Mouse (Mus musculus): Measurements from ENCODE around the gene Pcp4l1. TPM values are rescaled to one million over a fixed set of nuclear protein-coding genes. Genes with fewer than 3 reads are reported as not detected.
"Not testable (repeated sequence)": the region's sequence is repeated elsewhere in the genome, so short reads cannot be mapped to it uniquely, and the experiment has no call there.

The Pcp4l1 gene
- total RNA-seq (2021) = 10 to 100 TPM; 29.5 to 32.0 TPM
- long read RNA-seq, experiment 1, transcript Pcp4l1-201 (3 exons, 1,577 nt) = major isoform, 33 of 39 reads
- long read RNA-seq, experiment 1, partial matches to known transcripts = 1 of 39 reads
- long read RNA-seq, experiment 1, other reads (novel, unspliced or antisense) = 5 of 39 reads
- long read RNA-seq, experiment 2, transcript Pcp4l1-201 (3 exons, 1,577 nt) = major isoform, 37 of 37 reads
- long read RNA-seq, experiment 2, partial matches to known transcripts = 0 of 37 reads
- long read RNA-seq, experiment 2, other reads (novel, unspliced or antisense) = 0 of 37 reads

DNA sequence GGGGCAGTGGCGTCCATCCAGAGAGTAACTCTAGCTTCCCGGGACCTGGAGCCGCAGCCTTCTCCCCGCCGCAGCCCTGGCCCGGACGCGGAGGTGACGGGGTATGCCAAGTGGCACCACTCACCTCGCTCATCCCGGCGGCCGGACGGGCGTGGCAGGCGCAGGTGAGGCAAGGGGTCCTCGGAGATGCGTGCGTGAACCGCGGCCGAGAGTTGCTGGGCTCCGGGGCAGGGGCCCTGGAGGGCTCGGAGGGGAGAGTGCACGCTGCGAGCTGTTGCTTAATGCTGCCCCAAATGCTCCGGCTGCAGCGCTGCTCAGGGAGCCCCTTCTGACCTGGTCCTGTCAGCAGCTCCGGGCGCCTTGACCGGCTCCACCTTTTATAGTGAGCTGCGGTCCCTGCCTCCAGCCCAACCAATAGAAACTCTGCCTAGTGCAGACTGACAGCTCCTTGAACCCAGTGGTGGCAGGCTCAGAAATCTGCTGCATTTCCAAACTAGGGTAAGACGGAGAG is at the start of gene Pcp4l1:
Pcp4l1 (minus strand) TSS at position 382 of the 511 bp plus-strand sequence.
- DNase-seq (ENCODE audit: low spot score in 2 of 2) = no peak

DNA sequence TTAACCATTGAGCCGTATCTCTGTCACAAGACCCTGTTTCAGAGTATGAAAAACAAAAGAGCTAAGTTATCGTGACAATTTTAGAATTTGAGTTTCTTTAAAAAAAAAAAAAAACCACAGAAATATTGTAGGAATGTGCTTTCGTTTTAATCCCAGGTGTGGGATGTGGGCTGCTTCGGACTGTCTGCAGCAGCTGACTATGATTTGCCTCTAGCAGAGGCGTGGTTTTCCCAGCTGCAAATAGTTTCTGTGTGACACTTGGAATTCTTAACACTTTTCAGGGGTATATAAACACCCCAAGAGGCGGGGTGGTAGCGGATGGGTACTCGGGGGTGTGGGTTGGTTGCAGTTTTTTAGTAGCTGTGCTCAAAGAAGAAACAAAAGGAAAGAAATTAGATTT is 49.3 kb upstream of the Pcp4l1 start:
- DNase-seq (ENCODE audit: low spot score in 2 of 2) = no peak

DNA sequence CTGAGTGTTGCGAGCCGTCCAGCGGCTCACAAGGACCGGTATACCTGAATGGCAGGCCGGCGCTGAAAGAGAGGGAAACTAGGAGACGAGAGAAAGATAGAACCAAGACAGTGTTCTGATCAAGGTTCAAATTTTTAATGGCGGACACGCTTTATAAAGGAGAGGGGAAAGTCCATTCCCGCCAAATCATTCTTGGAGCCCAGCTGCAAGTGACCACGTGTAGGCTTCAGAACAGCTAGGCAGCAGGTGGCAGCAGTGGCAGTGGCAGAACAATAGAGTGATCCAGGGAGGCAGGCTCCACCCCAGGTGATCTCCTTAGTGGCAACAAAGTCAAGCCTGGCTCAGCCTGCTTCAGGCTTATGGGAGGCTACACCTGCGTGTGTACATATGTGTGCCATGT is 45.9 kb upstream of the Pcp4l1 start:
- DNase-seq (ENCODE audit: low spot score in 2 of 2) = not testable (repeated sequence)

DNA sequence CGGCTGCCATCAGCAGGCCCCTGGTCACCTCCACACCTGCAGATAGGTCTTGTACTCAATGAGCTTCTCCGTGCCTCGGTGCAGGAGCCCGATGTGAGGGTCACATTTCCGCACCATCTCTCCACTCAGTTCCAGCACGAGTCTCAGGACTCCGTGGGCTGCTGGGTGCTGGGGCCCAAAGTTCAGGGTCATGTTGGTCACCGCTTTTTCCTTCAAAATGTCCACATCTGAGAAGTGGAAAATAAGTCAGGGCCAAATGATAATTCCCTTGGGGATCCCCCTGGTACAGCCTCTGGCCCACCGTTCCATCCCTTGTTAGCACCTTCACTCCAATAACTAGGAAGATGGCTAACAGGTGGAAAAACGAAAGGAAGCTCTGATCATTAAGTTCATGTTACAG is 44.8 kb upstream of the Pcp4l1 start:
- DNase-seq (ENCODE audit: low spot score in 2 of 2) = no peak

DNA sequence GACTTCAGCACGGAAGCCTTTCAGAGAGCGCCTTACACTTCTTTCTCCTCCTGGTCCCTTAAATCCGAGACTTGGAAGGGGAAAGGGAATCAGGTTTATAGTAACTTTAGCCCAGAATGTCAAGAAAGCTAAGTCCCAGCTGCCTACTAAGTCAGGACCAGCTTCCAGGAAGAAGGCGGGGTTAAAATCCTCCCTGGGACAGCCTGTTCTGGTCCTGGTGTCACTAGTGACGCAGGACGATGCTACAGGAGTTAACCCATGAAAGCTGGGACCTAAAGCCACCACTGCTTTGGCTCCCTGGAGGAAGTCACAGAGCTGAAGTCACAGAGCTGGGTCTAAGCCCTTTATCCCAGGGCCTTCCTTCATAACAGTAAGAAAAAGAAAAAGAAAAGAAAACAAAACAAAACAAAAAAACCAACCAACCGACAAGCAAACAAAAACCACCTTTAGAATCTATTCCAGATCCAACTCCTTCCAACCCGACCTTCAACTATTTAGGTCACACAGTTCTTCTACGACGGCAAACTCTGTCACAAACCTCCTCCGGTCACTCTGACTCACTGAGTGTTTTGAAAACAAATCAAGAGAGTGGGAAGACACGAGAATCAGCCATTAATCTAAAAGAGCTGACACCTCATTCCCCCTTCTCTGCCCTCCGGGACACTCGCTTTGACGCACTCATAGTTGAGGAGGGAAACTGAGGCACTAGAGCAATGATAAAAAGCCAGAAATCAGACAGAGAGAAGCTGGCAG is 44.1 kb upstream of the Pcp4l1 start:
- no peak for DNase-seq (ENCODE audit: low spot score in 2 of 2)

DNA sequence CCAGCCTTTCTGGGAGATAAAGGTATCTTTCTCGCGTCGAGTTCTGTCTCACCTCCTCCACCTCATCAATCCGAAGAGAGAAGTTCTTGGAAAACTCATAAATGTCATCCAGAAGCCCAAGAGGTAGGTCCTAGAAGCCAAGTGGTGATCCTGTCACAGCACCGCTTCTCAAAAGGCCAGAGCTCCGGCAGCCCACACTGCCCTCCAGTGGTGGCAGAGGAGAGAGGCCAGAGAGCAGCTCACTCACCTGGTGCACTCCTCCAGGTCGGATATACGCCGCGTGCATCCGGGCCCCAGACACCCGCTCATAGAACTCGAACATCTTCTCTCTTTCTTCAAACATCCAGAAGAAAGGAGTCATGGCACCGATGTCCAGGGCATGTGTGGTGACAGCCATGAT is 42.4 kb upstream of the Pcp4l1 start:
- no peak for DNase-seq (ENCODE audit: low spot score in 2 of 2)

DNA sequence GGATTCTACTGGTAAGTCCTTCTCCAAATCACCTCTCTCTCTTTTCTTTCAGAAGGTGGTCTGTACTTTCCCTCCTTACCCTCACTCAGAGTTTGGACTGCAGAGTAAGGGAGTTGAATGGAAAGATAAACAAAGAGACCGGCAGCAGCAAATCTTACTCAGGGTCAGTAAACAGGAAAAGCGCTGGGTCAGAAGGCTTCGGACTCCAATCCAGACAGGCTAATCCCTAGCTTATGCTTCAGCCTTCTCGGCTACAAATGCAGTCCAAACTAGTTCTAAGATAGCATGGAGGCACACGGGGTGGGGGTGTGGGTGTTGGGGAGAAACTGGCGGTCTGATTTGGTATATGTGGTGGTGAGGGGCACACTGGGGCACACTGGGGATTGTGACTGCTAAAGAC is 41.4 kb upstream of the Pcp4l1 start:
- no peak for DNase-seq (ENCODE audit: low spot score in 2 of 2)

DNA sequence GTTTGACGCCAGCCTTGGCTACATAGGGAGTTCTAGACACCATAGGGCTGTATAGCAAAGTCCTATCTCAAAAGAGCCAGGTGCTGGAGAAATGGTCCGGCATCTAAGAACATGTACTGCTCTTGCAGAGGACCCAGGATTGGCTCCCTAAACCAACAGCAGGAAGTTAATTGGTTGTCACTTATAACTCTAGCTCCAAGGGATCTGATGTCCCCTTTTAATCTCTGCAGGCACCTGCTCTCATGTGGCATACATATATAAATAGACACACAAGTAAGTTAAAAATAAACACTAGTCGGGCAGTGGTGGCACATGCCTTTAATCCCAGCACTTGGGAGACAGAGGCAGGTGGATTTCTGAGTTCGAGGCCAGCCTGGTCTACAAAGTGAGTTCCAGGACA is 39.7 kb upstream of the Pcp4l1 start:
- no peak for DNase-seq (ENCODE audit: low spot score in 2 of 2)

DNA sequence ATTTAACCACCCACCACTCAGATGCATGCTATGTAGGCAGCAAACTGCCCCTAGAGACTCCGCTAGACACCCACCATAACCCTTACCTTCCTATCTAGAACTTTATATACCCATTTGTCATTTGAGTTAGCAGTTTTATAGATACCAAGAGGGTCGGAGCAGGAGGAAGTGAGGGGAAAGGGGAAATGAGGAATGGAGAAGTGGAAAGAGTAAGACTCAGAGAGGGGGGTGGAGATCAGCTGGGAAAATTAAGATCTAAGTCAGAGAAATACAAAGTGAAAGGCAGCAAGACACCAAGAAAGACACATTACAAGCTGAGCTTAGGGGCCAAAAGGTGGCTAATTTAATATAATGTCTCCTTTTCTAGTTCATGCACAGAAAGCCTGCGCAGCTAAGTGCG is 38.5 kb upstream of the Pcp4l1 start:
- DNase-seq (ENCODE audit: low spot score in 2 of 2) = no peak

DNA sequence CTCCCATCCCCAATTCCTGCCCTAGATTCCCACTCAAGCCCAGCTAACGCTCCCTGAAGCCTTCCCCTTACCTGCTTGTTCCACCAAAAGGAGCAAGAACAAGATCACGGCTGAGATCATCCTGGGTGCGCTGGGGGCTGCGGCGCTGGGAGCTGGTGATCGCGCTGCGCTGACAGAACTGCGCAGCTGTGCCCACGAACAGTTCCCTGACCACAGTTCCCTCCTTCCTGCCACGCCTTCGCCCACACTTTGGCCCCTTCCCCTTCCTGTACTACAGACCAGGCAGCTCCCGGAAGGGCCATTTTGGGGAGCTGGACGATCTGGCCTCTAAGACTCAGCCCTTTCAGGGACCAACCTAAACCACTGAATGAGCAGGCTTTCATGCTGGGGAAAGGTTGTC is 38.1 kb upstream of the Pcp4l1 start, which contains the start of gene Fcer1g:
Fcer1g (minus strand) TSS at position 240 of the 400 bp plus-strand sequence.
- DNase-seq (ENCODE audit: low spot score in 2 of 2) = no peak

DNA sequence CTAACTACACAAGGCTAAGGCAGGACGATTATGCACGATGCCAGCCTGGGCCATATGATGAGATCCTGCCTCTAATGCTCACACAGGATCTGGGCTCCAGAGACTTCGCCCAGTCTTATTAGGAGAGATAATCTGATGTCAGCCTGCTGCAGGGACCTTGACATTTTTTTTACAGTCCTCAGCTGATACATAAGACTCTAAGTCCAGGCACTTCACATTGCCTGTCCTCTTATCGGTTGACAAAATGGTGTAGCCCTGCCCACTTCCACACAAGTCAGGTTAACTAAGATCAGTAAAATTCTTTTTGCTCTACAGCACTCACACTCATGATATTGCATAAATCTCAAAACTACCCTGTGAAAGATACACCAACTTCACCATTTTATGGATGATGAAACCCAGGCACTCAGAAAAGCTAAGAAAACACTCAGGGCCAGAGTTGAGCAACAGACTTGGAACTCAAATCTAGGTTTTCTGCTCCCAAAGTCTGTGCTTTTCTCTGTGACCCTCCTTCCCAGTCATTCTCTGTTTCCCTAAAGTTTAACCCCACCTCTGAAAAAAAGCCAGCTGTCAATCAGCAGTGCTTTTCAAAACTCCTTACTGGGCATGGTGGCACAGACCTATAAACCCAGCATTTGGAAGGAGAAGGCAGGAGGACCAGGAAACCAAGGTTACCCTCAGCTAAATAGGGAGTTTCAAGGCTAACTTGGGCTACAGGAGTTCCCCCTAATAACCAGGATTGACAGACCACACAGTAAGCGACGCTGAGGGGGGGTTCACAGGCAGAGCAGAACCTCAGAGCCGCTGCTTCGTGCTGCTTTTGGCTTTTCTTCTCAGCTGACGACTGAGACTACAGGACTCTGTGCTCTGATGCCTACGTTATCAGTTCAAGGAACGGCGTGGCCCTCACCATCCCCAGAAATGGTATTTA is 37.0 kb upstream of the Pcp4l1 start:
- no peak for DNase-seq (ENCODE audit: low spot score in 2 of 2)

DNA sequence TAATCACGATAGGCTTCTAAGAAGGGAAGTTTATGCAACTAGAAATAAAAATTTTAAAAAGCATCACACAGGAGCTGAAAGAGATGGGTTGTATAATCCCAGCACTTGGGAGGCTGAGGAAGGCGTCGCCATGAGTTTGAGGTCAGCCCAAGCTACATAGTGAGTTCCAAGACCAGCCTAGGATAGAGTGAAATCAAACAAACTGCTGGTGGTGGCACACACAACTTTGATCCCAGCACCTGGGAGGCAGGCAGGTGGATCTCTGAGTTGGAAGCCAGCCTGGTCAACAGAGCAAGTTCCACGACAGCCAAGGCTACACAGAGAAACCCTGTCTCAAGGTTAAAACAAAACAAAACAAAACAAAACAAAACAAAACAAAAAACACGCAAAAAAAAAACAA is 36.3 kb upstream of the Pcp4l1 start:
- no peak for DNase-seq (ENCODE audit: low spot score in 2 of 2)

DNA sequence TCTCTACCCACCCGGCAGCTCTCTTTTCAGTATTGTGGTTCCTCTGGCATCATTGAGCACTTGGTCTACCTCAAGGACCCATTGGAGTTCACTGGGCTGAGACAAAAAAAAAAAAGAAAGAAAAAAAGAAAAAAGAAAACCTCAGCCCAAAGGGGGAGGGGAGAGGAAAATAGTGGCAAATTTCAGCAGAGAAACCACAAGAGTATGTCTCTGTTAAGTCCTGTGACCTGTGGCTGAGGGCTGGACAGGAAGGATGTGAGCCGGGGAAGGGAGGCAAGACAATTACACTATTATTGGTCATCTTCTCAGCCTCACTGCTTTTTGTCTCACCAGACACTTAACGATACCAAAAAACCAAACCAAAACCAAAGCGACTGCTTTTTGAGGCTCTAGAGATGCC is 35.8 kb upstream of the Pcp4l1 start:
- DNase-seq (ENCODE audit: low spot score in 2 of 2) = no peak

DNA sequence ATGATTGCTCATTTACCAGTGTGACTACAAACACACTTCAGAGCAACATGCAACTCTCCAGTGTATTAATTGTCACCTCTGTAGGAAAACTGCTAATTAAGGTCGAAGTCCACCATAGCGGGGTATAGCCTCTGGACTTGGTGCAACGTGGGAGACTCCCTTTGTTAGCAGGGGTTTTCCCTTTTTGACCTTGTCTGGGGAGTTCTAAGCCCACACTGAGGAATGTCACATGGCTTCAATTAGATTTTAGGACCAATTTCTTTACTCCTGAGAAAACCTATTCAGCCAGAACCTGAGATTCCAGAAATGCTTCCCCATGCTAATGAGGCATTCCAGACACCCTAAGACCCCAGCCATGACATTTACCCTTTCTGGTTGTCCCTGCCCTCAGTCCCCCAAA is 34.1 kb upstream of the Pcp4l1 start:
- DNase-seq (ENCODE audit: low spot score in 2 of 2) = no peak

DNA sequence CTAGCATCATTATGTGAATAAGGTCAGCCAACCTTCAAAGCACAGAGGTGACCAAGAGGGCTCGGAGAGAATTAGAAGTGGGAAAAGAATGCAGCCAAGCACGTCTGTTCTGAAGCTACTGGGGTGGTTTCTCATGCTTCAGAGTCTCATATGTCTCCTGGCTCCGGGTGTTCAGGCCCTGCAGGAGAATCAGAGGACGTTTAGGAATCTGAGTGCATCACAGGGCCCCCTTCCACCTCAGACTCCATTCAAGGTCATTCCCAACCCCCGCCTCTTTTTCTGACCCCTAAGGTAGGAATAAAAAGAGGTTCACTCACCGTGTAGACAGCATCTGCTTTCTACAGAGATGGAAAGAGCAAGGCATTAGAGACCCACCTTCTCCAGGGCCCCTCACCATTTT is 33.7 kb upstream of the Pcp4l1 start:
- no peak for DNase-seq (ENCODE audit: low spot score in 2 of 2)

DNA sequence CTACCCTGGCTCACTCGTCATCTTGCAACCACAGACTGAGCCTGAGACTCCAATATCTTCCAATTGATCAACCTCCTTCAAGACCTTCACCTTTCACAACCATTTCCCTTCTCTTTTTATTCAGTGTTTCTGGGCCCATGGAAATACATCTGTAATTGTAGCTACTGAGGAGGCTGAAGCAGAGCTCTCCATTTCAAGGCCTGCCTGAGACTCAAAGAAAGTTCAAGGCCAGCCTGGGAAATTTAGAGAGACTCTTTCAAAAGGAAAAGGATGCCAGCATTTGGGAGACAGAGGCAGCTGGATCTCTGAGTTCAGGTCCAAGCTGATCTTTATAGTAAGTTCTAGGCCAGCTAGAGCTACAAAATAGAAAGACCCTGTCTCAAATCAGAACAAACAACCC is 31.8 kb upstream of the Pcp4l1 start:
- no peak for DNase-seq (ENCODE audit: low spot score in 2 of 2)

DNA sequence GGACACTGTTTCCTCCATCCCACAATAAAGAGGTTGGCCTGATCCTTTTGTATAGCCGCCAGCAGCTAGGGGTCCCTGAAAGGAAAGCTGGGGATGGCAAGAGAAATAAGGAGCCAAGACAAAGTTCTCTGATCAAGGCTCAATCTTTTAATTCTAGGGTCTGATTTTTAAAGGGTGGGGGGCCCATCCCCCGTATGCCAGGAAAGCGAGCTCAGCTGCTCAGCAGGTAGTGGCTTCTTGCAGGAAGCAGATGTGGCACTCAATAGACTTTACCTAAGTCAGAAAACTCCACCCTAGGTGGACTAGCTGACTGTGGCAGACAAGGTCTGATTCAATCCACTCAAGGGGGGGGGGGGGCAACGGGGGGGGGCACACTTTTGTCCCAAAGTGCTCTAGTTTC is 30.7 kb upstream of the Pcp4l1 start:
- DNase-seq (ENCODE audit: low spot score in 2 of 2) = no peak

DNA sequence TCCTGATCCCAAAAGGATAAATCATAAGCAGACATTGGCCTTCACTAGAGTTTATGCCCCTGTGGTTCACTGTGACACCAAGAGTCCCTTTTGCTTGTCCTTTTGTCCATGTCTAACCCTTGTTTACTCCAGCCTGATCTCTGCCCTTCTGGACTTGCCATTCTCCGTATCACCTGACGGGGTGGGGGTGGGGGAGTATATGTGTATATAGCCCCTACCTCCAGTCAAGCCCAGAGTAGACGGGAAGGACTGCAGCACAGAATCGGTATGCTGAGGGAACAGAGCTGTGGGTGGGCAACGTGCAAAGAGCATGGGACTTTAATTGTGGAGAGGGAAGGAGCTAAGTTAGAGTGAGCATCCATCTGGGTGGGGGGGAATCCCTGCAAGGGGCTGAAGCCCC is 28.8 kb upstream of the Pcp4l1 start, which contains the start of gene Apoa2:
Apoa2 (plus strand) TSS at position 198 of the 400 bp plus-strand sequence.
- DNase-seq (ENCODE audit: low spot score in 2 of 2) = no peak

DNA sequence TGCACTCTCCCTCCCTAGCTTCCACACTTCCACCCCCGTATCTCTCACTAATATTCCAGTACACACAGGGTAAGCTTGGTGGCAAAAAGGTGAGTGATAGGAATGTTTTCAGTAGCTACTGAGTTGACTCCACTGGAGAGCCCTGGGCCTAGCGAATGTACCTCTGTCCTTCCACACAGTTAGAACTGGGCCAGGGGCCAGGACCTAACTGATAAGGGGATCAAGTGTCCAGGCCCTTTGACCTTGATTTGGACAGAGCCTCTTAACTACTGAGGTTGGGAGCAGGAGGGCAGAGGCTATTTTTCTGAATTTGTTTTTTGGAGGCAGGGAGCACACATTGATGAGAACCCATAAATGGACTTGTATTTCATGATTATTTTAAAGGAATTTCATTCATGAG is 27.7 kb upstream of the Pcp4l1 start:
- DNase-seq (ENCODE audit: low spot score in 2 of 2) = no peak

DNA sequence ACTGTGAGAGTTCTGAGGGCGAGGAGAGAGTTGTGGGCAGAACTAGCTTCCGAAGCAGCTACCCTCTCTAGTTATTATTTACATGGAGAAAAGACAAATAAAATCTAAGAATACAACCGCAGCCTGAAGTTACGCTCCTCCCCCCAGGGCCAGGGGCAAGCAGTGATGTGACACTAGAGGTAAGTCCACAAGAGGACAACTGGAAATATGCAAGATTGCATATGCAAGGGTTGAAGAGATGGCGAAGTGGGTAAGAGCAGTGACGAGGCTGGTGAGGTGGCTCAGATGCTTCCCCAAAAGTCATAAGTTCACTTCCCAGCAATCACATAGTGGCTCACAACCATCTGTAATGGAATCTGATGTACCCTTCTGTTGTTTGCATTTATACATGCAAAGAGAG is 27.1 kb upstream of the Pcp4l1 start:
- DNase-seq (ENCODE audit: low spot score in 2 of 2) = no peak

Measured in adrenal gland, postnatal 4 days (tissue).